Mouse (Mus musculus) intestine, embryonic 15.5 days (tissue): ENCODE measurements around the gene Myoz1. TPM values are rescaled to one million over a fixed set of nuclear protein-coding genes. Genes with fewer than 3 reads are reported as not detected.

ENCODE experiments used
- ATAC-seq: fragments of 200-750 bp; cut with Nextera tagmentation; 2 replicates; pipeline ENCODE4 v1.8.0; 2017; ENCODE audit warnings: moderate TSS enrichment, moderate library complexity
- H3K27ac ChIP-seq: fragments of 300-500 bp; sonication (generic); 2 replicates; pipeline ENCODE4 v1.5.1; 2015; ENCODE audit warnings: mild to moderate bottlenecking, inconsistent platforms
- H3K27me3 ChIP-seq: fragments of 300-500 bp; sonication (generic); replicated peaks from 2 replicates; pipeline ENCODE4 v1.6.1; 2015; ENCODE audit warnings: inconsistent platforms
- H3K36me3 ChIP-seq: fragments of 300-500 bp; sonication (generic); 2 replicates; pipeline ENCODE4 v1.6.1; 2015; ENCODE audit warnings: inconsistent platforms
- H3K4me1 ChIP-seq: fragments of 300-500 bp; sonication (generic); replicated peaks from 2 replicates; pipeline ENCODE4 v1.6.1; 2015; ENCODE audit warnings: inconsistent platforms
- H3K4me2 ChIP-seq: fragments of 300-500 bp; sonication (generic); replicated peaks from 2 replicates; pipeline ENCODE4 v1.6.1; 2015; ENCODE audit warnings: mild to moderate bottlenecking, inconsistent platforms
- H3K4me3 ChIP-seq: fragments of 300-500 bp; sonication (generic); replicated peaks from 2 replicates; pipeline ENCODE4 v1.5.1; 2015; ENCODE audit warnings: inconsistent platforms
- H3K9ac ChIP-seq: fragments of 300-500 bp; sonication (generic); 2 replicates; pipeline ENCODE4 v1.6.1; 2015; ENCODE audit warnings: inconsistent platforms
- H3K9me3 ChIP-seq: fragments of 300-500 bp; sonication (generic); 2 replicates; pipeline ENCODE4 v1.6.1; 2016; ENCODE audit warnings: inconsistent platforms
- WGBS: fragments of 180-500 bp; shearing (Covaris S2); methylation state at CpG from one replicate; pipeline ENCODE4 v1.1.7; 2015; 5-methylcytosine and 5-hydroxymethylcytosine counted together
- polyA plus RNA-seq: library from polyadenylated mRNA; unstranded; fragments of >200 nt; fragmentation: Nextera tagmentation; extraction: Ambion mirVana; gene quantifications from 2 replicates; pipeline ENCODE4 v1.2.1, GENCODE M21; 2015

Myoz1 gene
- polyA plus RNA-seq, 1 experiment from 2014 or later: 0.57 TPM

DNA sequence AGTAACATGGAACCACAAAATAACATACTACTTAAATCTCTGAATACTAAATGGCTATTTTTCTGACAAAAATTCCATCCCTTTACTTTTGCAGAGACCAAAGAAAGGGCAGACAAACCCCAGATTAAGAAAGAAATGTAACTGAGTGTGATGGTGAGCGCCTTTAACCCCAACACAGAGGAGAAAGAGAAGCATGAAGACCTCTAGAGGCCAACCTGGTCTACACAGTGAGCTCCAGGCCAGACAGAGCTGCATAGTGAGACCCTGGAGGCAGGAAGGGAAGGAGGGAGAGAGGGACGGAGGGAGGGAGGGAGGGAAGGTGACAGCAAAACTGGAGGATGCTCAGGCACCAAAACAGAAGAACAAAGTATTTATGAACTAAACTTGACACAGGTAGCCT lies 56.1 kb downstream of the Myoz1 start:
- Histone ChIP-seq H3K27me3 (no peaks in the 10 kb centered on the region), H3K9me3 (no peaks in the 10 kb centered on the region), H3K36me3 (no peaks in the 10 kb centered on the region), H3K4me2 (no peak overlapping the region), H3K4me3 (no peak overlapping the region), H3K4me1 (no peaks in the 10 kb centered on the region), H3K27ac (no peak overlapping the region), H3K9ac (no peak overlapping the region)
- no peak for ATAC-seq
- 60% methylated on average over 2 of the region's 2 CpGs for WGBS

DNA sequence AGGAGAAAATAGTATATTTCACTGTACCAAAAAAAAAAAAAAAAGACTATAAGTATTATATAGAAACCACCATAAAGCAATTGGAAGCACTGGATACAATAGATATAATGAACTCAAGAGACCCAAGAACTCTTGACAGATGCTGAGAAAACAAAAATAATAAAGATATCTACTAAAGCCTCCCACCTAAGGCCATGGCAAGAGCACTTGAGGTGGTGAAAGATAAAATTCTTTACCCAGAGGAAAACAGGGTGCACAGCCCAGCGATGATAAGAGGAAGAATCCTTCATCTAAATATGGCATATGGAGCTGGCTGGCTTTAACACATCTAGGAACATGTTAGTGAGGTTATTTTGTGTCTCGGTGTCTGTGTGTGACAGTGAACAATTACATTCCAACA lies 56.8 kb downstream of the Myoz1 start:
- 77% methylated on average over 2 of the region's 2 CpGs for WGBS
- H3K9ac ChIP-seq: no peak overlapping the region
- H3K4me1 ChIP-seq: no peaks in the 10 kb centered on the region
- ATAC-seq: peak; percentile 51; the same call in 1 of the 2 replicates
- no peak overlapping the region for H3K4me2 ChIP-seq
- H3K27ac ChIP-seq: no peak overlapping the region
- H3K9me3 ChIP-seq: no peaks in the 10 kb centered on the region
- no peak overlapping the region for H3K4me3 ChIP-seq
- no peaks in the 10 kb centered on the region for H3K27me3 ChIP-seq
- no peaks in the 10 kb centered on the region for H3K36me3 ChIP-seq

Other genes with a start within 250 kb of the Myoz1 start
- gene Cfap70, start 204.3 kb downstream of the Myoz1 start, polyA plus RNA-seq: 0.18 and 0.28 TPM in 2 replicates
- gene Anxa7, start 176.4 kb downstream of the Myoz1 start, polyA plus RNA-seq: 45.5 and 47.0 TPM in 2 replicates
- gene Mss51, start 159.6 kb downstream of the Myoz1 start, polyA plus RNA-seq: 0.54 and 0.98 TPM in 2 replicates
- gene Ppp3cb, start 110.0 kb downstream of the Myoz1 start, polyA plus RNA-seq: 37.9 and 38.8 TPM in 2 replicates
- 3.8 and 4.4 TPM in 2 replicates for gene Usp54, start 15.5 kb downstream of the Myoz1 start, polyA plus RNA-seq
- gene Synpo2l, start 11.8 kb upstream of the Myoz1 start, polyA plus RNA-seq: 0.13 and 0.52 TPM in 2 replicates
- gene Sec24c, start 17.8 kb upstream of the Myoz1 start, polyA plus RNA-seq: 82.8 and 96.2 TPM in 2 replicates
- 21.2 and 22.8 TPM in 2 replicates for gene Fut11, start 38.4 kb upstream of the Myoz1 start, polyA plus RNA-seq
- 191 and 227 TPM in 2 replicates for gene Chchd1, start 46.5 kb upstream of the Myoz1 start, polyA plus RNA-seq
- 21.2 and 23.5 TPM in 2 replicates for gene Zswim8, start 51.0 kb upstream of the Myoz1 start, polyA plus RNA-seq
- 20.4 and 21.9 TPM in 2 replicates for gene Ndst2, start 78.0 kb upstream of the Myoz1 start, polyA plus RNA-seq
- gene Camk2g, start 137.5 kb upstream of the Myoz1 start, polyA plus RNA-seq: 37.1 and 42.3 TPM in 2 replicates
- gene Plau, start 180.1 kb upstream of the Myoz1 start, polyA plus RNA-seq: 2.5 and 2.9 TPM in 2 replicates